In genomic region chr9:30264533-30265168, GRCm38 (mm10) we compare ENCODE assay signal across 8 mouse cellular contexts.
DNase-seq lines count a peak whose midpoint lies in the region; ATAC-seq and TF ChIP-seq lines count a peak whose summit lies in the region.

No protein-coding gene starts in this region.

- H3K9me3 ChIP-seq in lung, postnatal 0 days (ENCODE audit: low read length): no peaks in the 10 kb centered on the region

- TF ChIP-seq EP300 in lung, postnatal 0 days (IDR thresholded peaks at IDR 0.05): no peak

- no peak overlapping the region for H3K27ac ChIP-seq in layer of hippocampus, adult 2 months
- H3K27ac ChIP-seq in lung, postnatal 0 days (ENCODE audit: low read length): no peak overlapping the region

- no peak overlapping the region for H3K4me2 ChIP-seq in lung, postnatal 0 days (replicated peaks; ENCODE audit: low read depth, low read length)

- TF ChIP-seq CTCF in layer of hippocampus, adult 2 months (conservative IDR thresholded peaks at IDR 0.05): peak; percentile 88
- TF ChIP-seq CTCF in lung, postnatal 0 days (IDR thresholded peaks at IDR 0.05): peak; percentile 87

- WGBS in lung, postnatal 0 days: 25% methylated on average over 10 of the region's 11 CpGs

- no peaks in the 10 kb centered on the region for H3K4me1 ChIP-seq in lung, postnatal 0 days (ENCODE audit: insufficient read depth, low read depth, low read length)

- no peak overlapping the region for H3K9ac ChIP-seq in lung, postnatal 0 days (replicated peaks; ENCODE audit: low read depth)

- H3K36me3 ChIP-seq in lung, postnatal 0 days (ENCODE audit: insufficient read depth, low read length): no peaks in the 10 kb centered on the region

- ATAC-seq in hematopoietic stem cell, adult 5-6 weeks (replicated peaks in 1 of 2; ENCODE audit: insufficient read depth in 1 of 2, low FRiP score in 2 of 2, low TSS enrichment in 1 of 2, low read depth in 1 of 2, poor library complexity in 2 of 2, severe bottlenecking in 2 of 2): peak; percentile 65 to 84
- ATAC-seq in lung, postnatal 0 days: no peak

- no peaks in the 10 kb centered on the region for H3K27me3 ChIP-seq in lung, postnatal 0 days (replicated peaks; ENCODE audit: insufficient read depth, low read length)

- no peak overlapping the region for H3K4me3 ChIP-seq in layer of hippocampus, adult 2 months
- H3K4me3 ChIP-seq in lung, postnatal 0 days (ENCODE audit: low read depth, low read length): no peak overlapping the region

- peak; percentile 66 for DNase-seq in Muller cell, postnatal 12 days (ENCODE audit: inconsistent ontology term)
- peak; percentile 68 for DNase-seq in brain, embryonic 18.5 days (ENCODE audit: low read depth, low spot score)
- DNase-seq in fibroblast of lung, adult 2 months (ENCODE audit: low read depth): peak; percentile 3
- peak; percentile 55 to 81 for DNase-seq in layer of hippocampus, adult 2 months (ENCODE audit: low spot score in 2 of 2)
- DNase-seq in lung, postnatal 0 days (ENCODE audit: low spot score): peak; percentile 61
- peak; percentile 82 to 86 for DNase-seq in right cerebral cortex, adult 2 months (ENCODE audit: low spot score in 2 of 2)
- DNase-seq in spleen, adult 18-20 months: no peak

Comparison
In these comparisons a context has a peak if more than half of its experiments do, and no peak if none do; other contexts are left out.
1. DNase-seq: peak in Muller cell, postnatal 12 days (single experiment), brain, embryonic 18.5 days (single experiment), fibroblast of lung, adult 2 months (single experiment), layer of hippocampus, adult 2 months (2 of 2), lung, postnatal 0 days (single experiment) and right cerebral cortex, adult 2 months (2 of 2); none in spleen, adult 18-20 months (0 of 2).